Comparison of ENCODE assay signal across 8 mouse cellular contexts in the genomic region with DNA sequence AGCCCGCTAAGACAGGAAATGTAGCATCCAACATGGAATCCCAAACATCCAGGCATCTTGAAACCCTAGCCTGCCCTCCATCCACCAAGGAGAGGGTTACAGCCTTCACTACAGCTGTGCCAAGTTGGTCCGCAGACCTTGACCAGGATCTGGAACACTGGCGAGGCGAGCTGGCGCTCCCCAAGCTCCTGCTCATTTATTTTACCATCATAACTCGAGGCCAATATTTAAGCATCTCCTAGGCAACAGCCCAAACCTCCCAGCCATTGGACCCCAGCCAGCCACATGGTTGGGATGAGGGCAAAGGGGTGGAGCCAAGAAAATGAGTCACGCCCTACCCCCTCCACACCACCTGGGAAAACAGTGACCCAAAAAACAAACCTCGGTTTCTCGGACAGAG. TPM values are rescaled to one million over a fixed set of nuclear protein-coding genes. Genes with fewer than 3 reads are reported as not detected.
DNase-seq lines count a peak whose midpoint lies in the region; ATAC-seq and TF ChIP-seq lines count a peak whose summit lies in the region.

No protein-coding gene starts in this region.

- ATAC-seq in stomach, postnatal 0 days (ENCODE audit: low FRiP score, low TSS enrichment): peak; percentile 51
- ATAC-seq in liver, embryonic 12.5 days: no peak

- H3K4me2 ChIP-seq in stomach, postnatal 0 days (replicated peaks; ENCODE audit: low read depth): no peak overlapping the region
- H3K4me2 ChIP-seq in liver, embryonic 12.5 days: no peak overlapping the region

- no peak for TF ChIP-seq CTCF in stomach, postnatal 0 days (IDR thresholded peaks at IDR 0.05; ENCODE audit: low read depth)

- no peak overlapping the region for H3K27ac ChIP-seq in stomach, postnatal 0 days (replicated peaks)
- no peak overlapping the region for H3K27ac ChIP-seq in liver, embryonic 12.5 days

- no peak overlapping the region for H3K4me3 ChIP-seq in stomach, postnatal 0 days (ENCODE audit: low read depth, low read length)
- no peak overlapping the region for H3K4me3 ChIP-seq in liver, embryonic 12.5 days

- H3K27me3 ChIP-seq in stomach, postnatal 0 days (ENCODE audit: control insufficient read depth, insufficient read depth, low read length): no peaks in the 10 kb centered on the region
- H3K27me3 ChIP-seq in liver, embryonic 12.5 days (replicated peaks): peaks cover 14% of the 10 kb centered on the region; the same call in 1 of the 2 replicates

- WGBS in large intestine, adult 2 months: 13% methylated on average over 9 of the region's 9 CpGs
- 21% methylated on average over 9 of the region's 9 CpGs for WGBS in stomach, postnatal 0 days
- WGBS in liver, embryonic 12.5 days (ENCODE audit: insufficient replicate concordance): 58% methylated on average over 9 of the region's 9 CpGs

- TF ChIP-seq EP300 in stomach, postnatal 0 days (optimal IDR thresholded peaks at IDR 0.05): no peak

- peak; percentile 55 for DNase-seq in retina, postnatal 1 day
- DNase-seq in retina, embryonic 14.5 days (ENCODE audit: low spot score): no peak
- peak; percentile 42 for DNase-seq in cerebellum, adult 9-11 months
- DNase-seq in heart, postnatal 10 days: peak; percentile 66 to 73
- peak; percentile 22 for DNase-seq in large intestine, adult 2 months (ENCODE audit: low read depth, low spot score)
- DNase-seq in stomach, postnatal 0 days (ENCODE audit: low spot score): peak; percentile 81
- no peak for DNase-seq in left cerebral cortex, postnatal 14 days (ENCODE audit: low spot score in 2 of 2)

- peaks cover 8% of the 10 kb centered on the region for H3K4me1 ChIP-seq in stomach, postnatal 0 days (replicated peaks; ENCODE audit: control insufficient read depth, insufficient read depth)
- H3K4me1 ChIP-seq in liver, embryonic 12.5 days: no peaks in the 10 kb centered on the region

- no peaks in the 10 kb centered on the region for H3K9me3 ChIP-seq in stomach, postnatal 0 days (ENCODE audit: control insufficient read depth, low read length)
- no peaks in the 10 kb centered on the region for H3K9me3 ChIP-seq in liver, embryonic 12.5 days (replicated peaks)

- H3K9ac ChIP-seq in stomach, postnatal 0 days (ENCODE audit: low read length): no peak overlapping the region
- no peak overlapping the region for H3K9ac ChIP-seq in liver, embryonic 12.5 days

- intact Hi-C loops in heart, postnatal 10 days (cut with DNase I): no loop called here
- intact Hi-C loops in left cerebral cortex, postnatal 14 days (cut with DNase I): no loop called here

- no peaks in the 10 kb centered on the region for H3K36me3 ChIP-seq in stomach, postnatal 0 days (ENCODE audit: control insufficient read depth, insufficient read depth, low read length)
- H3K36me3 ChIP-seq in liver, embryonic 12.5 days: no peaks in the 10 kb centered on the region

RNA-seq across cellular contexts. Expression of gene Slc25a33, which starts 48.0 kb away (rescaled TPM):
- total RNA-seq in heart, postnatal 10 days (2021): 10 to 100 TPM; 10.3 to 19.6 TPM
- 5.2 and 5.6 TPM in 2 replicates for polyA plus RNA-seq in large intestine, adult 2 months (2012; rRNA removed)
- 21.7 and 22.4 TPM in 2 replicates for polyA plus RNA-seq in stomach, postnatal 0 days (2015; fragmentation: Nextera tagmentation; extraction: Ambion mirVana)
- total RNA-seq in left cerebral cortex, postnatal 14 days (2021): 10 to 100 TPM; 33.6 to 38.2 TPM
- polyA plus RNA-seq in liver, embryonic 12.5 days (2016; fragmentation: Nextera tagmentation; extraction: Ambion mirVana): 17.1 and 17.3 TPM in 2 replicates

Comparison
In these comparisons a context has a peak if more than half of its experiments do, and no peak if none do; other contexts are left out.
1. DNase-seq: peak in retina, postnatal 1 day (single experiment), cerebellum, adult 9-11 months (single experiment), heart, postnatal 10 days (2 of 2), large intestine, adult 2 months (single experiment) and stomach, postnatal 0 days (single experiment); none in retina, embryonic 14.5 days (single experiment) and left cerebral cortex, postnatal 14 days (0 of 2).